Mouse (Mus musculus) liver, embryonic 14 days (tissue): ENCODE results near the gene Scgb2b7. TPM values are rescaled to one million over a fixed set of nuclear protein-coding genes. Genes with fewer than 3 reads are reported as not detected.

Source experiments
- polyA plus RNA-seq: library from polyadenylated mRNA; depleted of rRNA; stranded (reverse); fragments of >200 nt; gene quantifications from 2 replicates; pipeline ENCODE4 v1.2.3, GENCODE M21; 2012; rRNA removed

Gene Scgb2b7
- polyA plus RNA-seq: not detected in 2 replicates

DNA sequence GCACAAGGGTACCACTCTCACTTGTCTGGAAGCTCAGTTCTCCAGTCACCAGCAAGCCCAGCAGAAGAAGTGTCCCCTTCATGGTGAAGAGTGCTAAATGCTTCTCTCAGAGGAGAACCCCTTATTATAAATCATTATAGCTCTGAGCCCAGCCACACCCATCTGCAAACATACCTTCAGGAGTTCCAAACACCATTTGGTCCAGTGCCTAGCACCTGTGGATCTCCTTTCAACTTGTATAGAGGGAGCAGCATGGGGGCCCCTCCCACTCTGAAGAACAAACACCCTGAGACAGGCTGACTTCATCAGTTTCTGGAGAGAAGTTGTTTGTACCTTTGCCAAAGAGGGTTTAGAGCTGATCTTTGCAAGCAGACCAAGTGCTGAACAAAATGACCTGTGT lies at the start of gene Scgb2b7:
TSS of gene Scgb2b7 (minus strand) at position 101 of the 400 bp plus-strand sequence.

DNA sequence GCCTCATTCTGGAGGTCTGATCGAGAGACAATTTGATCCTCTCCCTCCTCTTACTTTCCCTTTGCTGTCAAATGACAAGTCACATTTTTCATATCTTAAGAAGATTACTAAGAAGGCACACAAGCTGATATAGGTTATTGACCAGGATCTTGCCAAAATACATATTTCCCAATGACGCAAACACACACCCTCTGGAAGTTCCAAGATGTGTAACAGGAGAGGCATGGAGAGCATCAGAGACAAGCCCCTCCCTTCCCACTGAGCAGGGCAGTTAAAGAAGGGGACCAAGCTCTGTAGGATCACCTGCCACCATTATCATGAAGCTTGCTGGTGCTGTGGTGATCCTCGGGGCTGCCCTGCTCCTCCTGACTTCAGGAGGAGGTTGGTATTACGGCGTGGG lies 6.8 kb upstream of the Scgb2b7 start, which contains the start of gene Scgb1b7:
TSS of gene Scgb1b7 (plus strand) at position 301 of the 400 bp plus-strand sequence.

Other genes with a start within 250 kb of the Scgb2b7 start
- not detected in 2 replicates for gene Scgb1b7, start 6.9 kb upstream of the Scgb2b7 start, polyA plus RNA-seq